Mouse (Mus musculus): ENCODE measurements around the gene Tgif2.

GRCm38 (mm10) chr2:156868994-156869393, 29.2 kb downstream of the Tgif2 start:
- TF ChIP-seq CTCF (IDR thresholded peaks at IDR 0.05; ENCODE audit: low read depth): no peak
- no peak for TF ChIP-seq EP300 (optimal IDR thresholded peaks at IDR 0.05)

All from stomach, postnatal 0 days (tissue).